Mouse (Mus musculus): ENCODE data around the gene Mfsd5.
A peak's percentile ranks its signal among the peaks of the same experiment; 100 is the strongest.

Gene Mfsd5

GRCm38 (mm10) chr15:102255547-102256255 lies 23.6 kb upstream of the Mfsd5 start:
- H3K4me3 ChIP-seq (replicated peaks; ENCODE audit: low read length) = peak overlapping the region; percentile 81
- H3K9me3 ChIP-seq (ENCODE audit: low read length) = no peaks in the 10 kb centered on the region
- H3K36me3 ChIP-seq (ENCODE audit: insufficient read depth, low read length) = peaks cover 12% of the 10 kb centered on the region; the same call in 1 of the 2 replicates
- H3K4me1 ChIP-seq (replicated peaks; ENCODE audit: low read depth, low read length) = peaks cover 89% of the 10 kb centered on the region
- TF ChIP-seq NANOG (IDR thresholded peaks at IDR 0.05; ENCODE audit: borderline replicate concordance, low read length) (no peak), POU5F1 (IDR thresholded peaks at IDR 0.05; ENCODE audit: borderline replicate concordance, low read length) (no peak), CTCF (conservative IDR thresholded peaks at IDR 0.05; ENCODE audit: low read length) (no peak)
- peaks cover 25% of the 10 kb centered on the region for H3K27me3 ChIP-seq (ENCODE audit: insufficient read depth, low read length)

- Histone ChIP-seq H3K9me3 (ENCODE audit: low read length) (no peaks in the 10 kb centered on the region), H3K4me3 (replicated peaks; ENCODE audit: low read length) (peak overlapping the region; percentile 81), H3K4me1 (replicated peaks; ENCODE audit: low read depth, low read length) (peaks cover 84% of the 10 kb centered on the region), H3K36me3 (ENCODE audit: insufficient read depth, low read length) (peaks cover 4% of the 10 kb centered on the region; the same call in 1 of the 2 replicates), H3K27me3 (ENCODE audit: insufficient read depth, low read length) (peaks cover 29% of the 10 kb centered on the region)
- TF ChIP-seq POU5F1 (IDR thresholded peaks at IDR 0.05; ENCODE audit: borderline replicate concordance, low read length) (no peak), NANOG (IDR thresholded peaks at IDR 0.05; ENCODE audit: borderline replicate concordance, low read length) (no peak), CTCF (conservative IDR thresholded peaks at IDR 0.05; ENCODE audit: low read length) (no peak)
Observed at GRCm38 (mm10) chr15:102256431-102257201, 22.6 kb upstream of the Mfsd5 start.

GRCm38 (mm10) chr15:102257202-102258075 lies 21.8 kb upstream of the Mfsd5 start, which contains the start of gene Rarg:
Gene Rarg (minus strand): TSS chr15:102257517.
- Histone ChIP-seq H3K27me3 (ENCODE audit: insufficient read depth, low read length) (peaks cover 34% of the 10 kb centered on the region), H3K4me1 (replicated peaks; ENCODE audit: low read depth, low read length) (peaks cover 84% of the 10 kb centered on the region), H3K36me3 (ENCODE audit: insufficient read depth, low read length) (peaks cover under 1% of the 10 kb centered on the region; the same call in 1 of the 2 replicates), H3K4me3 (replicated peaks; ENCODE audit: low read length) (peak within 1 kb of the TSS; percentile 81), H3K9me3 (ENCODE audit: low read length) (no peaks in the 10 kb centered on the region)
- TF ChIP-seq NANOG (IDR thresholded peaks at IDR 0.05; ENCODE audit: borderline replicate concordance, low read length) (no peak), CTCF (conservative IDR thresholded peaks at IDR 0.05; ENCODE audit: low read length) (no peak), POU5F1 (IDR thresholded peaks at IDR 0.05; ENCODE audit: borderline replicate concordance, low read length) (no peak)

- H3K9me3 ChIP-seq (ENCODE audit: low read length) = no peaks in the 10 kb centered on the region
- H3K4me1 ChIP-seq (replicated peaks; ENCODE audit: low read depth, low read length) = peaks cover 85% of the 10 kb centered on the region
- TF ChIP-seq CTCF (conservative IDR thresholded peaks at IDR 0.05; ENCODE audit: low read length) (no peak), NANOG (IDR thresholded peaks at IDR 0.05; ENCODE audit: borderline replicate concordance, low read length) (no peak), POU5F1 (IDR thresholded peaks at IDR 0.05; ENCODE audit: borderline replicate concordance, low read length) (no peak)
- no peaks in the 10 kb centered on the region for H3K36me3 ChIP-seq (ENCODE audit: insufficient read depth, low read length)
- peaks cover 36% of the 10 kb centered on the region for H3K27me3 ChIP-seq (ENCODE audit: insufficient read depth, low read length)
- H3K4me3 ChIP-seq (replicated peaks; ENCODE audit: low read length) = peak overlapping the region; percentile 75
Observed at GRCm38 (mm10) chr15:102258076-102258470, 21.2 kb upstream of the Mfsd5 start.

GRCm38 (mm10) chr15:102258581-102259253 lies 20.5 kb upstream of the Mfsd5 start:
- no peaks in the 10 kb centered on the region for H3K36me3 ChIP-seq (ENCODE audit: insufficient read depth, low read length)
- TF ChIP-seq NANOG (IDR thresholded peaks at IDR 0.05; ENCODE audit: borderline replicate concordance, low read length) = no peak
- TF ChIP-seq POU5F1 (IDR thresholded peaks at IDR 0.05; ENCODE audit: borderline replicate concordance, low read length) = no peak
- no peak for TF ChIP-seq CTCF (conservative IDR thresholded peaks at IDR 0.05; ENCODE audit: low read length)
- no peaks in the 10 kb centered on the region for H3K9me3 ChIP-seq (ENCODE audit: low read length)
- peaks cover 85% of the 10 kb centered on the region for H3K4me1 ChIP-seq (replicated peaks; ENCODE audit: low read depth, low read length)
- peaks cover 38% of the 10 kb centered on the region for H3K27me3 ChIP-seq (ENCODE audit: insufficient read depth, low read length)
- H3K4me3 ChIP-seq (replicated peaks; ENCODE audit: low read length) = peak overlapping the region; percentile 75

GRCm38 (mm10) chr15:102262582-102262981 lies 16.7 kb upstream of the Mfsd5 start:
- Histone ChIP-seq H3K36me3 (ENCODE audit: insufficient read depth, low read length) (no peaks in the 10 kb centered on the region), H3K9me3 (ENCODE audit: low read length) (no peaks in the 10 kb centered on the region), H3K4me1 (replicated peaks; ENCODE audit: low read depth, low read length) (peaks cover 65% of the 10 kb centered on the region), H3K27me3 (ENCODE audit: insufficient read depth, low read length) (peaks cover 23% of the 10 kb centered on the region), H3K4me3 (replicated peaks; ENCODE audit: low read length) (peak overlapping the region; percentile 14)
- TF ChIP-seq NANOG (IDR thresholded peaks at IDR 0.05; ENCODE audit: borderline replicate concordance, low read length) (no peak), CTCF (conservative IDR thresholded peaks at IDR 0.05; ENCODE audit: low read length) (no peak), POU5F1 (IDR thresholded peaks at IDR 0.05; ENCODE audit: borderline replicate concordance, low read length) (no peak)

- Histone ChIP-seq H3K27me3 (ENCODE audit: insufficient read depth, low read length) (peaks cover 23% of the 10 kb centered on the region), H3K9me3 (ENCODE audit: low read length) (no peaks in the 10 kb centered on the region), H3K36me3 (ENCODE audit: insufficient read depth, low read length) (no peaks in the 10 kb centered on the region), H3K4me1 (replicated peaks; ENCODE audit: low read depth, low read length) (peaks cover 60% of the 10 kb centered on the region), H3K4me3 (replicated peaks; ENCODE audit: low read length) (peak overlapping the region; percentile 14)
- TF ChIP-seq POU5F1 (IDR thresholded peaks at IDR 0.05; ENCODE audit: borderline replicate concordance, low read length) = no peak
- no peak for TF ChIP-seq NANOG (IDR thresholded peaks at IDR 0.05; ENCODE audit: borderline replicate concordance, low read length)
- TF ChIP-seq CTCF (conservative IDR thresholded peaks at IDR 0.05; ENCODE audit: low read length) = no peak
Observed at GRCm38 (mm10) chr15:102263037-102263436, 16.2 kb upstream of the Mfsd5 start.

Data from E14TG2a.4 (cell line).